Mouse (Mus musculus) liver, embryonic 14.5 days (tissue): ENCODE data around the gene Crip2.

ENCODE experiments used
- CTCF ChIP-seq: IDR thresholded peaks from 2 replicates; pipeline ENCODE4 v1.5.1; 2016; ENCODE audit warnings: antibody characterized with exemption, low read depth, control low read depth
- EP300 ChIP-seq: IDR thresholded peaks from 2 replicates; pipeline ENCODE4 v1.6.1; 2016; ENCODE audit warnings: antibody characterized with exemption, low read depth

DNA sequence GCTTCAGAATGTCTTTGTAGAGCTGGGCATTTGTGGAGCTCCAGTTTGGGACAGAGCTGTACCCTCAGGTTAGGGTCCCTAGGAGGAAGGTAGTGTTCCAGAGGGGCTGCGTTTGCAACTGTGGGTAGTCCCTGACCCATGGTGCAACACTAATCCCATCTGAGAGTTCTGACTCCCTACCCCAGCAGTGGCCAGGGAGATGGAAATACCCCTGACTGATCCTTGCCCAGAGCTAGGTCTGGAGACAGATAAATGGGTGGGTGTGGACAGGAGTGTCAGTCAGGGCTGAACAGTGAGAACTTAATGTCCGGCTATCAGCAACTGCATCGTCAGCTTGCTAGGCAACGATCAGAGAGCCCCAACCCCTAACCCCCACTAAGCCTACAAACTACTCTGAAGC is 10.6 kb downstream of the Crip2 start:
- no peak for TF ChIP-seq EP300
- TF ChIP-seq CTCF, result no peak
